ENCODE assay signal across 21 mouse cellular contexts in the genomic region with DNA sequence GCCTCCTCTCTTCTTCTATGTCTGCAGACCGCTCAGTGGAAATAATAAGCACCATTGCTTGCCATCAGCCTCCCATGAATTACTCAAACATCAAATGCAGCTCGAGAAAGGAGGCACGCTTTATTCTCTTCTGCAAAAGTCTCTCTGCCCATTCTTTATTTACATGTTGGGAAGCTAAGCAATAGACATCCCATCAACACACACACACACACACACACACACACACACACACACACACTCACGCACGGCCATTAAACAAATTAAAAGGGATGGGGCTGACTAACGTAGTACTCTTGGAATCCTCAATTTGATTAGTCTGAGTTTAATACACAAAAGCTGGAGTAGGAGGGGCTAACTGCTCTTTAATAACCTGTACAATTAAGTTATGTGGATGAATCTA.
DNase-seq lines count a peak whose midpoint lies in the region; ATAC-seq lines count a peak whose summit lies in the region.
"Had no signal": no experiment of that assay in that cellular context is flagged by ENCODE, and none has a peak within 500 bp of the region (broad histone marks: within the 10 kb centered on the region; RNA-seq: fewer than 3 reads in every experiment).

No protein-coding gene starts in this region.

- no peak overlapping the region for H3K9ac ChIP-seq in hindbrain, embryonic 13.5 days
- no peak overlapping the region for H3K9ac ChIP-seq in hindbrain, embryonic 12.5 days
- H3K9ac ChIP-seq in forebrain, embryonic 15.5 days (replicated peaks), result no peak overlapping the region
- H3K9ac ChIP-seq in intestine, embryonic 16.5 days (ENCODE audit: low read depth, low read length), result no peak overlapping the region
- H3K9ac ChIP-seq: embryonic facial prominence, embryonic 12.5 days; liver, postnatal 0 days had no signal

- DNase-seq in MN1 (ENCODE audit: low spot score), result peak; percentile 81
- no peak for DNase-seq in thymus, postnatal 0 days (ENCODE audit: low spot score)
- DNase-seq in cerebellum, postnatal 10 days, result no peak
- DNase-seq: adrenal gland, postnatal 14 days; cerebellum, adult 2 months; gastrocnemius, adult 2 months; heart, adult 18-20 months; kidney, adult 9 months; liver; liver, postnatal 0 days; lung, postnatal 14 days; right cerebral cortex, postnatal 14 days; thymus, postnatal 25 days had no signal

- H3K36me3 ChIP-seq in hindbrain, embryonic 13.5 days, result no peaks in the 10 kb centered on the region
- H3K36me3 ChIP-seq in hindbrain, embryonic 12.5 days, result no peaks in the 10 kb centered on the region
- no peaks in the 10 kb centered on the region for H3K36me3 ChIP-seq in forebrain, embryonic 15.5 days
- no peaks in the 10 kb centered on the region for H3K36me3 ChIP-seq in intestine, embryonic 16.5 days (ENCODE audit: control insufficient read depth, insufficient read depth, low read length)
- H3K36me3 ChIP-seq: embryonic facial prominence, embryonic 12.5 days had no signal

- ATAC-seq in hindbrain, embryonic 13.5 days (ENCODE audit: low FRiP score), result no peak; the same call in 1 of the 2 replicates
- ATAC-seq in hindbrain, embryonic 12.5 days (ENCODE audit: low FRiP score), result no peak
- no peak; the same call in 1 of the 2 replicates for ATAC-seq in forebrain, embryonic 15.5 days (replicated peaks)
- ATAC-seq in intestine, embryonic 16.5 days, result 0 out of 2 replicates have a peak, but pooled peaks have one; percentile 23
- ATAC-seq in cerebellum, adult (ENCODE audit: insufficient number of reproducible peaks, low FRiP score, low TSS enrichment), result no peak
- ATAC-seq: liver, postnatal 0 days had no signal

- 0 out of 2 replicates have a peak, but pooled peaks cover 8% of the 10 kb centered on the region for H3K4me1 ChIP-seq in hindbrain, embryonic 13.5 days (replicated peaks)
- H3K4me1 ChIP-seq in hindbrain, embryonic 12.5 days, result no peaks in the 10 kb centered on the region
- H3K4me1 ChIP-seq in forebrain, embryonic 15.5 days, result peaks cover 14% of the 10 kb centered on the region
- no peaks in the 10 kb centered on the region for H3K4me1 ChIP-seq in intestine, embryonic 16.5 days (ENCODE audit: control insufficient read depth, insufficient read depth, low read length)
- H3K4me1 ChIP-seq: embryonic facial prominence, embryonic 12.5 days had no signal

- H3K27me3 ChIP-seq in hindbrain, embryonic 13.5 days, result no peaks in the 10 kb centered on the region
- H3K27me3 ChIP-seq in hindbrain, embryonic 12.5 days, result peaks cover 4% of the 10 kb centered on the region; the same call in 1 of the 2 replicates
- no peaks in the 10 kb centered on the region for H3K27me3 ChIP-seq in forebrain, embryonic 15.5 days
- H3K27me3 ChIP-seq in intestine, embryonic 16.5 days (replicated peaks; ENCODE audit: control insufficient read depth, insufficient read depth, low read length), result no peaks in the 10 kb centered on the region
- H3K27me3 ChIP-seq: CH12.LX; embryonic facial prominence, embryonic 12.5 days had no signal

- H3K27ac ChIP-seq in hindbrain, embryonic 13.5 days, result 0 out of 2 replicates have a peak overlapping the region, but pooled peaks have one; percentile 36
- H3K27ac ChIP-seq in hindbrain, embryonic 12.5 days, result no peak overlapping the region
- peak overlapping the region; percentile 11; the same call in 1 of the 2 replicates for H3K27ac ChIP-seq in forebrain, embryonic 15.5 days (replicated peaks)
- H3K27ac ChIP-seq in intestine, embryonic 16.5 days (ENCODE audit: low read length), result no peak overlapping the region
- H3K27ac ChIP-seq: embryonic facial prominence, embryonic 12.5 days; gastrocnemius, adult 2 months had no signal

- H3K4me3 ChIP-seq in hindbrain, embryonic 13.5 days, result no peak overlapping the region
- H3K4me3 ChIP-seq in hindbrain, embryonic 12.5 days, result no peak overlapping the region
- H3K4me3 ChIP-seq in forebrain, embryonic 15.5 days, result no peak overlapping the region
- no peak overlapping the region for H3K4me3 ChIP-seq in intestine, embryonic 16.5 days (ENCODE audit: low read length)
- H3K4me3 ChIP-seq: embryonic facial prominence, embryonic 12.5 days; gastrocnemius, adult 2 months; myocyte had no signal

- no peaks in the 10 kb centered on the region for H3K9me3 ChIP-seq in hindbrain, embryonic 13.5 days
- no peaks in the 10 kb centered on the region for H3K9me3 ChIP-seq in hindbrain, embryonic 12.5 days (replicated peaks)
- no peaks in the 10 kb centered on the region for H3K9me3 ChIP-seq in forebrain, embryonic 15.5 days
- no peaks in the 10 kb centered on the region for H3K9me3 ChIP-seq in intestine, embryonic 16.5 days (ENCODE audit: control insufficient read depth, low read length)
- H3K9me3 ChIP-seq: embryonic facial prominence, embryonic 12.5 days had no signal

- 54% methylated on average over 6 of the region's 6 CpGs for WGBS in hindbrain, embryonic 13.5 days
- 43% methylated on average over 6 of the region's 6 CpGs for WGBS in hindbrain, embryonic 12.5 days
- WGBS in forebrain, embryonic 15.5 days, result 6% methylated on average over 6 of the region's 6 CpGs
- WGBS in intestine, embryonic 16.5 days, result 62% methylated on average over 6 of the region's 6 CpGs

- peak overlapping the region; percentile 17; the same call in 1 of the 2 replicates for H3K4me2 ChIP-seq in hindbrain, embryonic 13.5 days
- H3K4me2 ChIP-seq in hindbrain, embryonic 12.5 days (replicated peaks), result no peak overlapping the region
- H3K4me2 ChIP-seq in forebrain, embryonic 15.5 days (replicated peaks), result peak overlapping the region; percentile 33
- H3K4me2 ChIP-seq in intestine, embryonic 16.5 days (ENCODE audit: low read depth, low read length), result no peak overlapping the region
- H3K4me2 ChIP-seq: embryonic facial prominence, embryonic 12.5 days had no signal

Comparison
In these comparisons a context has a peak if more than half of its experiments do, and no peak if none do; other contexts are left out.
1. H3K27ac ChIP-seq: peak in hindbrain, embryonic 13.5 days (single experiment) and forebrain, embryonic 15.5 days (single experiment); none in hindbrain, embryonic 12.5 days (single experiment) and intestine, embryonic 16.5 days (single experiment).
2. H3K4me2 ChIP-seq: peak in hindbrain, embryonic 13.5 days (single experiment) and forebrain, embryonic 15.5 days (single experiment); none in hindbrain, embryonic 12.5 days (single experiment) and intestine, embryonic 16.5 days (single experiment).